Mouse (Mus musculus) brain, embryonic 14.5 days (tissue): Measurements from ENCODE around the gene Nelfcd.

Experiments used
- CTCF ChIP-seq: fragments of 200-500 bp; IDR thresholded peaks from 2 replicates; pipeline ENCODE4 v1.5.1; 2012; ENCODE audit warnings: inconsistent platforms, mild to moderate bottlenecking, moderate library complexity, borderline replicate concordance; ENCODE audit not compliant: insufficient read depth, insufficient read length; ENCODE audit errors: extremely low read depth
- POLR2A ChIP-seq: fragments of 200-500 bp; IDR thresholded peaks from 2 replicates; pipeline ENCODE4 v1.6.1; 2012; ENCODE audit warnings: mild to moderate bottlenecking, inconsistent platforms, borderline replicate concordance; ENCODE audit not compliant: poor library complexity, insufficient read depth, insufficient read length, severe bottlenecking; ENCODE audit errors: extremely low read depth

GRCm38 (mm10) chr2:174473550-174473927 lies 57.9 kb downstream of the Nelfcd start:
- TF ChIP-seq CTCF (no peak), POLR2A (no peak)
